Mouse (Mus musculus): ENCODE measurements around the gene Pak6. TPM values are rescaled to one million over a fixed set of nuclear protein-coding genes. Genes with fewer than 3 reads are reported as not detected.
"Not testable (repeated sequence)": the region's sequence is repeated elsewhere in the genome, so short reads cannot be mapped to it uniquely, and the experiment has no call there.

The Pak6 gene
- polyA plus RNA-seq, 1 experiment from 2014 or later, result 0.71 TPM

DNA sequence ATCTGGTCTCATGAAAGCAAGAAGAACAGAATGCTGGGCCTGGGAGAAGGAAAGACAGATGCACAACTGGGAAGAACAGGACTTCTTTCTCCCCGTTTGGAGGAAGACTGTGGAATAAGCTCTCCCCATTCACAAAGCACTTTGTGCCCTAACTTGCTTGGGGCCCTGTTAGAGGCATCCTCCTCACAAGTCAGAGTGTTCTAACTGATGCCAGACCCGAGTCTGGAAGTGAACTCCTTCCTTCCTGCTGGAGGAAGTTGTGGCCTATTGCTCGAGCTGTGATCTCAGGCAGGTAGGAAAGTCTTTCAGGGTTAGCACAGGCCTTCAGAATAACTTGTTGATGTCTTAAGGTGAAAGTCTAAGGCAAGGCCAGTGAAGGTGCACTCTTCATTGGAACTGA lies 20.2 kb upstream of the Pak6 start:
- Histone ChIP-seq H3K4me3 (replicated peaks) (no peak overlapping the region), H3K9me3 (no peaks in the 10 kb centered on the region), H3K4me2 (no peak overlapping the region), H3K27me3 (no peaks in the 10 kb centered on the region), H3K4me1 (replicated peaks) (no peaks in the 10 kb centered on the region), H3K27ac (no peak overlapping the region), H3K9ac (replicated peaks) (no peak overlapping the region), H3K36me3 (peaks cover 80% of the 10 kb centered on the region)
- no peak for ATAC-seq (ENCODE audit: insufficient number of reproducible peaks, insufficient read depth, low FRiP score, low TSS enrichment, low read depth)
- WGBS, result 72% methylated on average over 3 of the region's 3 CpGs

DNA sequence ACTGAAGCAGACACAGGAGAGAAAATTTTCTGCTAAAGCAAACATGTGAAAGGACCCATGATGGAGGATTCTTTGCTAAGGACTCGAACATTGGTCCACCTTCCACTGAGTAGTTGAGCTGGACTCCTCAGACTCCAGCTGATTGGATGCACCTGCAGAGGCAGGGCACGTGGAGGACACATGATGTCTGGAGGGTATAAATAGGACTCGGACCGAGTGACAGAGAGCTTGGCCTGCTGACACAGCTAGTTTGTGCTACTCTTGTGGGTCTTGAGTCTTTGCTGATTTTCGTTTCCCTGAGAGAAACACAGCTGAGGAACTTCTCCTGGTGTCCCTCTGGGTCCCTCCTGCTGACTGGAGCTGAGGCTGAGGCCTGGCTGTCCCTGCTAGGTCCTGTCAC lies 16.4 kb upstream of the Pak6 start:
- ATAC-seq (ENCODE audit: insufficient number of reproducible peaks, insufficient read depth, low FRiP score, low TSS enrichment, low read depth), result no peak
- H3K4me2 ChIP-seq, result no peak overlapping the region
- H3K36me3 ChIP-seq, result peaks cover 45% of the 10 kb centered on the region
- no peak overlapping the region for H3K27ac ChIP-seq
- H3K27me3 ChIP-seq, result no peaks in the 10 kb centered on the region
- no peak overlapping the region for H3K4me3 ChIP-seq (replicated peaks)
- H3K9me3 ChIP-seq, result no peaks in the 10 kb centered on the region
- no peaks in the 10 kb centered on the region for H3K4me1 ChIP-seq (replicated peaks)
- WGBS, result 87% methylated on average over 5 of the region's 5 CpGs
- no peak overlapping the region for H3K9ac ChIP-seq (replicated peaks)

DNA sequence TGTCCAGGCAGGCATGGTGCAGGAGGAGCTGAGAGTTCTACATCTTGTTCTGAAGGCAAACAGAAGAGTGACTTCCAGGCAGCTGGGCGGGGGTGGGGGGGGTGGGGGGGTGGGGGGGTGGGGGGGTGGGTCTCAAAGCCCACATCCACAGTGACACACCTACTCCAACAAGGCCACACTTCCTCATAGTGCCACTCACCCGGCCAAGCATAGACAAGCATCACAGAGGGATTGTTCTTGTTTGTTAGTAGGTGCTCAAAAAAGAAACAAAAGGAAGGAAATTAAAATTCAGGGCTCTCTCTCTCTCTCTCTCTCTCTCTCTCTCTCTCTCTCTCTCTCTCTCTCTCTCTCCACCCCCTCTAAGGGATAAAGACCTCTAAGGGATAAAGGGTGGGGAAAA lies 12.4 kb upstream of the Pak6 start:
- H3K27me3 ChIP-seq; H3K4me3 ChIP-seq (replicated peaks); H3K9ac ChIP-seq (replicated peaks); H3K36me3 ChIP-seq; H3K27ac ChIP-seq; H3K4me2 ChIP-seq; ATAC-seq (ENCODE audit: insufficient number of reproducible peaks, insufficient read depth, low FRiP score, low TSS enrichment, low read depth); H3K4me1 ChIP-seq (replicated peaks); H3K9me3 ChIP-seq: not testable (repeated sequence)
- 80% methylated on average over 2 of the region's 2 CpGs for WGBS

DNA sequence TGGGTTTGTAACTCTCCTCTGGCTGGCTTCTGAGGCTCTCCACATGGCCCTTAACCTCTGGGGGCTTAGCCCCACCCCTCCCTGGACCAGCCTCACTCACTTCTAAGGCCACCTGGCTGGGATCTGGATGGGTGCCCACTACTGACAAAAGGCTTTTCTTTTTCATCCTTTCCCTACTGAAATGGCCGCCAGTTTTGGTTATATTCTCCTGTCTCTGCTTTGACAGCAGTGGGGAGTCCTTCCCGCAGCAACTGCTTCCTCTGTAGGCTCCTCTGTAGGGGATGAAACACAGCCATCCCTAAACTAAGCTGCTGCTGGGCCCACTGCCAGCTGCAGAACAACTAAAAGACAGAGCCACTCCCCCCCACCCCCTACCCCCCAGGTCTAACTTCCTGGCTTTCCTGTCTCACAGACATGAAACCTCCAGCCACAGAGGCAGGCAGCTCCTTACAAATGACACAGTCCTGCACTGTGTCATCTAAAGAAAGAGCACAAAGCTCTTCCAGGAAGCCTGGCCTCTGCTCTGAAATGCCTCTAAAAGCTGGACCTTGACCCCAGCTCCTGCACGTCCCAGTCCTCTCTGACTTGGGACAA lies 6.3 kb upstream of the Pak6 start:
- H3K9ac ChIP-seq (replicated peaks), result no peak overlapping the region
- H3K36me3 ChIP-seq, result no peaks in the 10 kb centered on the region
- peak overlapping the region; percentile 45; the same call in 1 of the 2 replicates for H3K27ac ChIP-seq
- 38% methylated on average over 3 of the region's 3 CpGs for WGBS
- H3K4me3 ChIP-seq (replicated peaks), result no peak overlapping the region
- peaks cover 24% of the 10 kb centered on the region for H3K4me1 ChIP-seq (replicated peaks)
- peaks cover 7% of the 10 kb centered on the region; the same call in 1 of the 2 replicates for H3K27me3 ChIP-seq
- no peak for ATAC-seq (ENCODE audit: insufficient number of reproducible peaks, insufficient read depth, low FRiP score, low TSS enrichment, low read depth)
- H3K4me2 ChIP-seq, result no peak overlapping the region
- H3K9me3 ChIP-seq, result no peaks in the 10 kb centered on the region

DNA sequence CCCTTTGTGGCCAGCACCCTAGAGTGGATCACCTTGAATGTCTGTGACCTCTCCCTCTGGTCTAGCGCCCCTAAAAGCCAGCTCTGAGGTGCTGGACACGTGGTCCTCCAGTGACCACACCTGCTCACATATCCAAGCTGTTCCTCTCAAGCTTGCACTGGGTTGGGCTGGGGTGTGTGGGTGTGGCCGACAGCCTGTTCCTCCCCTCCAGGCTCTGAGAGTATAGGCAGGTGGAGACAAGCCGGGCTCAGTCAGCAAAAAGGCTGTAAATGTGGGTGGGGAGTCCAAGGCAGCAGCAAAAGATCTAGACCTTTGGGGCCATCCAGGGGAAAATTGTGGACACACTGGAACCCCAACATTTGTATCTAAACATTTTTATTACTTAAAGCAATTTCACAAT lies 4.6 kb upstream of the Pak6 start:
- no peak overlapping the region for H3K27ac ChIP-seq
- H3K4me2 ChIP-seq, result no peak overlapping the region
- peaks cover 36% of the 10 kb centered on the region for H3K4me1 ChIP-seq (replicated peaks)
- no peak overlapping the region for H3K4me3 ChIP-seq (replicated peaks)
- no peak overlapping the region for H3K9ac ChIP-seq (replicated peaks)
- 28% methylated on average over 4 of the region's 4 CpGs for WGBS
- peaks cover 23% of the 10 kb centered on the region for H3K27me3 ChIP-seq
- no peaks in the 10 kb centered on the region for H3K9me3 ChIP-seq
- no peak for ATAC-seq (ENCODE audit: insufficient number of reproducible peaks, insufficient read depth, low FRiP score, low TSS enrichment, low read depth)
- H3K36me3 ChIP-seq, result no peaks in the 10 kb centered on the region

DNA sequence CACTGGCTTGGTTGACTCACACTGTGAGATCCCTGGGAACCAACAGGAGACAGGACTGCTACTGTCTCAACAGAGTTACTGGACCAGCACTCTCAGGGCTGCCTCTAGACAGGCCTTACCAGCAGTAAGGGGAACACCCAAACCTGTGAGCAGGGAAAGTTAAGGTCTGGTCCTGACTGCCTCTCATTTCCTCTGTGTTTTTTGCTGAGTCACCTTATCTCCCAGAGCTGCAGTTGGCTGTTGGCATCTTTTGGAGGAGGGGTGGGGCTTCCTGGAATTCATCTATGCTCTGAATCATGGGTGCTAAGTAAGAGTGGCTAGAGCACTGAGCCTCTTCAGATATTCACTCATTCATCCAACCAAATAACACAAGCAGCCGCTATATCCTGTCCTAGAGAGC lies 4.0 kb upstream of the Pak6 start:
- no peak overlapping the region for H3K4me3 ChIP-seq (replicated peaks)
- peaks cover 29% of the 10 kb centered on the region for H3K27me3 ChIP-seq
- H3K4me2 ChIP-seq, result no peak overlapping the region
- H3K36me3 ChIP-seq, result no peaks in the 10 kb centered on the region
- H3K4me1 ChIP-seq (replicated peaks), result peaks cover 41% of the 10 kb centered on the region
- H3K9me3 ChIP-seq, result no peaks in the 10 kb centered on the region
- H3K27ac ChIP-seq, result peak overlapping the region; percentile 50; the same call in 1 of the 2 replicates
- 74% methylated on average over 1 of the region's 1 CpGs for WGBS
- H3K9ac ChIP-seq (replicated peaks), result no peak overlapping the region
- no peak for ATAC-seq (ENCODE audit: insufficient number of reproducible peaks, insufficient read depth, low FRiP score, low TSS enrichment, low read depth)

DNA sequence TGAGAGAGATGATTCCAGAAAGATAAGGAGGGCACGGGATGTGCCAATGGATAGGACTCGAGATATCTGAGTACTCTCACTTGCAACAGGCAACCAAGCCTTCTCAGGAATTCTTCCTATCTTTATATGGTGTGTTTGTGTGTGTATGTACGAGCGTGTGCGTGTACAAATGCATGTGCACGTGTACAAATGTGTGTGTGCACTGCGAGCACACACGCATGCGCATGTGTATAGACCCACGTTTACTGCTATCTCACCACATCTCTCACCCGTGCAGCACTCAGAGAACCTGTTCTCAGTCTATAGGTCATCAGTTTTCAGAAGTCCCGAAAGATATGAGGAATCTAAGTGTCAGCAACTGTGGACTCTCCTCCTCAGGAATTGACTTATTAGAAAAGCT lies 3.6 kb upstream of the Pak6 start:
- 87% methylated on average over 12 of the region's 12 CpGs for WGBS
- peaks cover 33% of the 10 kb centered on the region for H3K27me3 ChIP-seq
- H3K9me3 ChIP-seq, result no peaks in the 10 kb centered on the region
- no peak overlapping the region for H3K27ac ChIP-seq
- no peaks in the 10 kb centered on the region for H3K36me3 ChIP-seq
- ATAC-seq (ENCODE audit: insufficient number of reproducible peaks, insufficient read depth, low FRiP score, low TSS enrichment, low read depth), result no peak
- peak overlapping the region; percentile 52 for H3K4me2 ChIP-seq
- peak overlapping the region; percentile 30 for H3K4me3 ChIP-seq (replicated peaks)
- H3K4me1 ChIP-seq (replicated peaks), result peaks cover 41% of the 10 kb centered on the region
- no peak overlapping the region for H3K9ac ChIP-seq (replicated peaks)

DNA sequence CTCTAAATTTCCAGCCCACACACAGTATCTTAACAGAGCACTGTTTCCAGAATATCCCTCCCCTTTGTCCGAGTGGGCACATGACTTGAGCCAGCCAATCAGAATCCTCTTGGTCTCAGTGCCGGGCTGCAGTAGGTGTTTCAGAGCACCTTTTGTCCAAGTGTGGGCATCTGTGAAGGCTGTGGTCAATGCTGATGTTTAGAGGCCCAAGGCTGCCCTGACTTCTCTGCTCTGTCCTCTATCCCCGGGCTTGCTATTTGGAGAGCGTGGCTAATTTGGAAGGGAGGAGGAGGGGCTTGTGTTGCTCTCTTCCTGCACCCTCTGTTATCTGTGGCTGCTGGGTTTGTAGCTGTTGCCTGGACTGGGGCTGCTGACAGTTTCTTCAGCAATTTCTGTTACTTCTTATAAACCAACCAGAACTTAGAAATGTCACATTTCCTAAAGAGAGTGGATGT lies 3.1 kb upstream of the Pak6 start:
- Histone ChIP-seq H3K27me3 (peaks cover 35% of the 10 kb centered on the region), H3K4me2 (peak overlapping the region; percentile 52), H3K36me3 (no peaks in the 10 kb centered on the region), H3K9ac (replicated peaks) (0 out of 2 replicates have a peak overlapping the region, but pooled peaks have one; percentile 42), H3K27ac (no peak overlapping the region), H3K9me3 (no peaks in the 10 kb centered on the region), H3K4me1 (replicated peaks) (peaks cover 41% of the 10 kb centered on the region), H3K4me3 (replicated peaks) (peak overlapping the region; percentile 30)
- WGBS, result 2% methylated on average over 4 of the region's 4 CpGs
- ATAC-seq (ENCODE audit: insufficient number of reproducible peaks, insufficient read depth, low FRiP score, low TSS enrichment, low read depth), result peak; percentile 57; the same call in 1 of the 2 replicates

DNA sequence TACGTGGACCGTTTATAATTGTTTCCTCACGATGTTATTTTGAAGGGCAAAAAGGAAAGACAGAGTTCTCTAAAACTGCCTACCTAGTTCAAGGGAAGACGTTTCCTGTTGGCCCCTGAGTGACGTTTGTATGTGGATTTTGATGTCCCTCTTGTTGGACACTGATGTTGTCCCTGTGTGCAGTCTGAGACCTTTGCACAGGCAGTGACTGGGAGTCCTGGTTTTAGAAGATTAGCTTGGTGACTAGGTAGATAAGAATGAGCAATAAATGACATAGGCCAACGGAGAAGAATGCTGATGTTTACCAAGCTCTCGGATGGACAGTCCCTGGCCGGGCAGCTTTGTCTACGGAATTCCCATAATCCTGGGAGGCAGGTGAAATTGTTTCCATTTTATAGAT lies 1.2 kb upstream of the Pak6 start:
- Histone ChIP-seq H3K4me1 (replicated peaks) (peaks cover 36% of the 10 kb centered on the region), H3K9me3 (no peaks in the 10 kb centered on the region), H3K9ac (replicated peaks) (no peak overlapping the region), H3K27me3 (peaks cover 44% of the 10 kb centered on the region), H3K4me3 (replicated peaks) (no peak overlapping the region), H3K36me3 (no peaks in the 10 kb centered on the region), H3K4me2 (no peak overlapping the region), H3K27ac (no peak overlapping the region)
- 83% methylated on average over 9 of the region's 9 CpGs for WGBS
- ATAC-seq (ENCODE audit: insufficient number of reproducible peaks, insufficient read depth, low FRiP score, low TSS enrichment, low read depth), result no peak

DNA sequence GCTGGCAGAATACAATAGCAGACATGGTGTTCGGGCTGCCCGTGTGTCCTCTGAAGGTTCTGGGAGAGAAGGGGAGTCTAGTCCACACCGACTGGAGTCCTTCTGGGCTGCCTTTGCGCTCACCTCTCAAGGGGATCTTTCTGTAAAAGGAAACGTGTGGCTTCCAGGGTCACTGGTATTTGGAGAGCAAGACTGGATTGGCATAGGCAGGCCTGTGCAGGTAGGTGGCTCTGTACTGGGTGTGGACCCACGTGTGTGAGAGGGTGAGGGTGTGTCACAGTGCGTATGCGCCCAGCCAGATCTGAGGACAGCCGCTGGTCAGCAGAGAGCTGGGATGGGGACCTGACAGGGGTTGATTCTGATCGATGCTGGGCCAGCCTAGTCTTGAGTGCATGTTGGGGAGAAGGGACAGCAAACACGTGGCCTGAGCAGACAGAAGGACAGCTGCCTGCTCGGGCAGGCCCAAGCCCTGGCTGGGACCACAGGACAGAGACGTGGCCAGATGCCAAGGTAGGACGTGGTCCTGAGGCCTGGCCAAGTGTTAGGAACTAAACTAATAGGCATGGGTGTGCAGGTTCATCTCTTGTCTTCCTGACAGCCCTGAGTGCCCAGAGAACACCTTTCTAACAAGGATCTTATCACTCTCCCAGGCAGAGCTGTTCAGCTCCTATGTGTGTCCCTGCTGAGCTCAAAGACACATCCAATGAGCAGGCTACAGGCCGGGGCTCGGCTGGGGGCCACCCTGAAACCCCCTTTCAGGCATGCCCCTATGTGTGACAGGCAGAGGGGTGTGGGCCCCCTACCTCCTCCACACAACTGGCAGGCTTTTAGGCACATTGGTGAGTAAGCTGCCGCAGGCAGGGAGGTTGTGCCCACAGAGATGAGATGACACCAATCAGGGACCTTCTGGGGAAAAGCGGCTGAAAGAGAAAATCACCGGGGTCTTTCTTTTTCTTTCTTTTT lies 982 bp downstream of the Pak6 start:
- WGBS, result 47% methylated on average over 19 of the region's 19 CpGs
- peak; percentile 28; the same call in 1 of the 2 replicates for ATAC-seq (ENCODE audit: insufficient number of reproducible peaks, insufficient read depth, low FRiP score, low TSS enrichment, low read depth)
- peak overlapping the region; percentile 57; the same call in 1 of the 2 replicates for H3K9ac ChIP-seq (replicated peaks)
- H3K36me3 ChIP-seq, result no peaks in the 10 kb centered on the region
- peak overlapping the region; percentile 44 for H3K4me3 ChIP-seq (replicated peaks)
- peak overlapping the region; percentile 93 for H3K4me2 ChIP-seq
- peaks cover 30% of the 10 kb centered on the region for H3K4me1 ChIP-seq (replicated peaks)
- H3K27me3 ChIP-seq, result peaks cover 44% of the 10 kb centered on the region
- no peak overlapping the region for H3K27ac ChIP-seq
- H3K9me3 ChIP-seq, result no peaks in the 10 kb centered on the region

DNA sequence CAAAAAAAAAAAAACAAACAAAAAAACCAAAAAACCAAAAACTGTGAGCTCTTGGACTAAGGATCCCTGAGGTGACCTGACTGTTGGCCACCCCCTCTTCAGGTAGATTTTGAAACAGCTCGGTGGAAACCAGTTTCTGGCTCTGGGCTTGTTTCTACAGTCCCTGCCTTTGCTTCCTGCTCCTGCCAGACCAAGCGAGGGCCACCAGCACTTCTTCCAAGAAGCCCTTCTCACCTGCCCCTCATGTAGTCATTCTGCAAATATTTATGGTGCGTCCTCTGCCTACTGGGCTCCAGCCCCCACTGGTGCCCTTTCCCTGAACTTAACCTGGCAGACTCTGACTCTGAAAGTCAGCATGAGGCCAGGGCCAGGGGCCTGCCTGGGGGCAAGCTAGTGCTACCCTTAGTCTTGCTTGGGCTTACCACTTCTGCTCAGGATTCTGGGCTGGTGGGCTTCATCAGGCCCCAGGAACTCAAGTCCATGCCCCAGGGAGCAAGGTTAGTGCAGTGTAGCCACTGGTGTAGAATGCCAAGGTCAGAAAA lies 1.9 kb downstream of the Pak6 start:
- peaks cover 44% of the 10 kb centered on the region for H3K27me3 ChIP-seq
- H3K27ac ChIP-seq, result no peak overlapping the region
- ATAC-seq (ENCODE audit: insufficient number of reproducible peaks, insufficient read depth, low FRiP score, low TSS enrichment, low read depth), result no peak
- H3K4me1 ChIP-seq (replicated peaks), result peaks cover 32% of the 10 kb centered on the region
- H3K36me3 ChIP-seq, result no peaks in the 10 kb centered on the region
- H3K4me2 ChIP-seq, result no peak overlapping the region
- no peak overlapping the region for H3K4me3 ChIP-seq (replicated peaks)
- 65% methylated on average over 3 of the region's 3 CpGs for WGBS
- H3K9me3 ChIP-seq, result no peaks in the 10 kb centered on the region
- no peak overlapping the region; the same call in 1 of the 2 replicates for H3K9ac ChIP-seq (replicated peaks)

All from limb, embryonic 12.5 days (tissue).